Mouse (Mus musculus) ES-E14 (cell line): ENCODE measurements around the gene Phf1.

ENCODE experiments used
- HCFC1 ChIP-seq: IDR thresholded peaks from 2 replicates; pipeline ENCODE4 v1.6.1; 2012; ENCODE audit warnings: low read length, inconsistent platforms, borderline replicate concordance; ENCODE audit not compliant: insufficient read depth
- MAFK ChIP-seq: IDR thresholded peaks from 2 replicates; pipeline ENCODE4 v1.6.1; 2014; ENCODE audit warnings: mild to moderate bottlenecking, low read depth, low read length, inconsistent platforms; ENCODE audit not compliant: insufficient read depth
- ZC3H11A ChIP-seq: IDR thresholded peaks from 2 replicates; pipeline ENCODE4 v1.6.1; 2012; ENCODE audit warnings: low read depth, mild to moderate bottlenecking, inconsistent platforms, low read length, borderline replicate concordance
- ZNF384 ChIP-seq: IDR thresholded peaks from 2 replicates; pipeline ENCODE4 v1.6.1; 2012; ENCODE audit warnings: low read depth, low read length, inconsistent platforms

DNA sequence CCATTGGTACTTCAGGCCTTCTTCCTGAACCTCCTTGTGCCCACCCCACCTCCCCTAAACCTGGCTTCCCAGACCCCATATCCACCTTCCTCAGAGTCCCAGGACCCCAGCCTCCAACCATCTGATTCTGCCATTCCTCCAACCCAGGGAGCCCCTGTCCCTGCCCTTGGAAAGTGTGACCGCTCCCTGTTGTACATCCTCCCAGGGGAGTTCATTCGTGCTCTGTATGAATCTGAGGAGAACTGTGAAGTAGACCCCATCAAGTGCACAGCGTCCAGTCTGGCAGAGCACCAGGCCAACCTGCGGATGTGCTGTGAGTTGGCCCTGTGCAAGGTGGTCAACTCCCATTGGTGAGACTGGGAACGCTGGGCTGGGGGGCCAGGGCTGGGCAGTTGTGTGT is 25.0 kb downstream of the Phf1 start:
- TF ChIP-seq ZNF384 (no peak), ZC3H11A (no peak), HCFC1 (no peak), MAFK (no peak)
